Mouse (Mus musculus): ENCODE results near the gene Rab11fip4. TPM values are rescaled to one million over a fixed set of nuclear protein-coding genes. Genes with fewer than 3 reads are reported as not detected.
A peak's percentile ranks its signal among the peaks of the same experiment; 100 is the strongest.

Rab11fip4 gene
- polyA plus RNA-seq, 1 experiment from 2014 or later, result 10.7 TPM

DNA sequence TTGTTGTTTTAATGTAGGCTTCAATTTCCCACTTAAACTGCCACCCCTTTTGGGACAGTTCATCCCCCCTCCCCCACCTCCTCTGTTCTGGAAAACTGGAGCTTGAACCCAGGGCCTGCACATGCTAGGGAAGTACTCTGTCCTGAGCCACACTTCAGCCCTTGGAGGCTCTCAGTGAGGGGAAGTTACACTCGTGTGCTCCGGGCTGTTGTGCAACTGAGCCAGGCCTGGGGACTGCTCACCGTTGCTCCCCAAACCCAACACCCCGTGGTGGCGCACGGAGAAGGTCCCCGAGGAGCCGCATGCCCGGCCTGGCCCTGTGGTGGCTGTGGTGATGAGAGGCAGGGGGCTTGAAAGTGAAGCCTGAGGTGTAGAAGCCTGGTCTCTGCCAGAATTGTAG is 61.2 kb downstream of the Rab11fip4 start:
- H3K27me3 ChIP-seq (ENCODE audit: control insufficient read depth, insufficient read depth, low read length), result no peaks in the 10 kb centered on the region
- peaks cover 19% of the 10 kb centered on the region for H3K4me1 ChIP-seq (ENCODE audit: control insufficient read depth, insufficient read depth, low read length)
- no peaks in the 10 kb centered on the region for H3K9me3 ChIP-seq (ENCODE audit: control insufficient read depth, low read length)
- no peaks in the 10 kb centered on the region for H3K36me3 ChIP-seq (ENCODE audit: control insufficient read depth, insufficient read depth, low read length)
- H3K4me2 ChIP-seq (ENCODE audit: low read depth, severe bottlenecking), result no peak overlapping the region
- DNase-seq (ENCODE audit: low spot score) (no peak), ATAC-seq (ENCODE audit: insufficient number of reproducible peaks, low FRiP score, low TSS enrichment, low read depth) (no peak)
- H3K4me3 ChIP-seq (ENCODE audit: low read depth, low read length), result no peak overlapping the region
- H3K9ac ChIP-seq (ENCODE audit: low read length), result no peak overlapping the region
- H3K27ac ChIP-seq (replicated peaks; ENCODE audit: low read depth, low read length), result no peak overlapping the region
- 78% methylated on average over 9 of the region's 9 CpGs for WGBS

DNA sequence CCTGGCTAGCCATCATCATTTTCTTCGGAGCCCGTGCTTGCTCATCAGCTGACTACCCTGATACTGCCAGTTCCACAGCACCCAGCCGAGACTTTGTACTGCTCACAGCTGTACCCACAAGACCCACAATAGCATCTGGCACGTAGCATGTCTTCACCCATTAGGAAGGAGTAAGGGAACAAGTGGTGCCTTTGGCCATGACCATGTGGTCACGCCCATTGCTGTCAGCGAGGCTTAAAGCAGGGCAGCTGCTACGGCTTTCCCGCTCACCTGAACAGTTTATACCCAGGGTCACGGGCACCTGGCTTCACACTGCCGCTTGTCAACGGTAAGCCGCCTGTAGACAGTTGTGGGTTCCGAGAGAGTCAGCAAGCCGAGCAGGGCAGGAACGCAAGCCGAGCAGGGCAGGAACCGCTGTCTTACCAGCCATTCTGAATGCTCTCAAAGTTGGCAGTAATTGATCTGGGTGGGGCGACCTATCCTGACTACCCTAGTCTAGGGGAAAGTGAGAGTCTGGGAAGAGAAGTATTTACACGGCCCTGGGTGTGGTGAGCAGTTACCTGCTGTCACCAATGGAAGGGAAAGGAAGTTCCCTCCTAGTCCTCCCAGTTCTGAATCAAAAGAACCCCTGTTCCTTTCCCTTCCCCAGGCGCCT is 62.0 kb downstream of the Rab11fip4 start:
- no peaks in the 10 kb centered on the region for H3K36me3 ChIP-seq (ENCODE audit: control insufficient read depth, insufficient read depth, low read length)
- WGBS, result 85% methylated on average over 20 of the region's 20 CpGs
- ATAC-seq (ENCODE audit: insufficient number of reproducible peaks, low FRiP score, low TSS enrichment, low read depth), result no peak

DNA sequence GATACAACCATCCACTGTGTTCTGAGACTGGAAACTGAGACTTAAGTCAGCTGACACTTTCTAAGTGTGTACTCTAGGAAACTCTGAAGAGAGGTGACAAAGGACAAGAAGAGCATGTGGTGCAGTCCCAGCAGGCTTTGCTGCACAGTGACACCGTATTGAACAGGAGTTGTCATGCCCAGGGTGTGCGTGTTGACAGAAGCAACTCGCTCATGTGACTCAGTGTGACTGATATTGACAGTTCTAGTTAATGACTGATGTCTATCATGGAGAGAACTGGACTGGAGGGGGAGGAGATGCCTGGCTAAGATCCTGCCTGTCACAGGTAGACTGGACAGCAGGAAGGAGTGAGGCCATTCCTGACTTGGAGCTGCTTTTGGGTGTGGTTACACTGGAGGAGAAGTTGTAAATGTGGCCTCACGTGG is 63.4 kb downstream of the Rab11fip4 start:
- H3K9ac ChIP-seq (ENCODE audit: low read length), result no peak overlapping the region
- WGBS, result 93% methylated on average over 4 of the region's 4 CpGs
- H3K36me3 ChIP-seq (ENCODE audit: control insufficient read depth, insufficient read depth, low read length), result no peaks in the 10 kb centered on the region
- H3K9me3 ChIP-seq (ENCODE audit: control insufficient read depth, low read length), result no peaks in the 10 kb centered on the region
- no peak overlapping the region for H3K4me2 ChIP-seq (ENCODE audit: low read depth, severe bottlenecking)
- no peak overlapping the region for H3K27ac ChIP-seq (replicated peaks; ENCODE audit: low read depth, low read length)
- no peak for DNase-seq (ENCODE audit: low spot score)
- ATAC-seq (ENCODE audit: insufficient number of reproducible peaks, low FRiP score, low TSS enrichment, low read depth), result no peak
- H3K4me3 ChIP-seq (ENCODE audit: low read depth, low read length), result no peak overlapping the region
- no peaks in the 10 kb centered on the region for H3K27me3 ChIP-seq (ENCODE audit: control insufficient read depth, insufficient read depth, low read length)
- H3K4me1 ChIP-seq (ENCODE audit: control insufficient read depth, insufficient read depth, low read length), result peaks cover 14% of the 10 kb centered on the region

More for the DNA sequence above, 62.0 kb downstream of the Rab11fip4 start:
- H3K4me1 ChIP-seq (ENCODE audit: control insufficient read depth, insufficient read depth, low read length), result peaks cover 19% of the 10 kb centered on the region
- no peak overlapping the region for H3K4me2 ChIP-seq (ENCODE audit: low read depth, severe bottlenecking)
- DNase-seq (ENCODE audit: low spot score), result no peak
- H3K27ac ChIP-seq (replicated peaks; ENCODE audit: low read depth, low read length), result no peak overlapping the region
- H3K27me3 ChIP-seq (ENCODE audit: control insufficient read depth, insufficient read depth, low read length), result no peaks in the 10 kb centered on the region
- H3K9ac ChIP-seq (ENCODE audit: low read length), result no peak overlapping the region
- no peak overlapping the region for H3K4me3 ChIP-seq (ENCODE audit: low read depth, low read length)
- no peaks in the 10 kb centered on the region for H3K9me3 ChIP-seq (ENCODE audit: control insufficient read depth, low read length)

DNA sequence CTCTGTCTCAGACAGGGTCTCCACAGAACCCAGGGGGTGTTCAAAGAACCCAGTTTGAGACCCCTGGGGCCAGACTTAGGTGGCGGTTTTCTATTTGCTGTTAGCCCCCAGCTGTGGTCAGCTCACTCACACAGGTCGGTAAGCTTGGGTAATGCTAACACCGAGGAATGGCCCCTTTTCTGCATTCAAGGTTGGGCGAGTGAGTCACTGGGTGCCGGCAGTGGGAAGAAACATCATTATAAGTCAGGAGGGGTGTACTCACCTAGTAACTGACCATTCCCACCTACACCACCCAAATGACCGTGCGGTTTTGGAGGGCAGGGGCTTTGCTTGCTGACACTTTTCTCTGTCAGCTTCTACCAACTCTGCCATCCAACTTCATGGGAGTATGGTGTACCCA is 64.6 kb downstream of the Rab11fip4 start:
- no peak overlapping the region for H3K27ac ChIP-seq (replicated peaks; ENCODE audit: low read depth, low read length)
- no peaks in the 10 kb centered on the region for H3K27me3 ChIP-seq (ENCODE audit: control insufficient read depth, insufficient read depth, low read length)
- no peaks in the 10 kb centered on the region for H3K9me3 ChIP-seq (ENCODE audit: control insufficient read depth, low read length)
- peaks cover 9% of the 10 kb centered on the region; the same call in 1 of the 2 replicates for H3K4me1 ChIP-seq (ENCODE audit: control insufficient read depth, insufficient read depth, low read length)
- no peak overlapping the region for H3K4me3 ChIP-seq (ENCODE audit: low read depth, low read length)
- no peak overlapping the region for H3K4me2 ChIP-seq (ENCODE audit: low read depth, severe bottlenecking)
- no peak for DNase-seq (ENCODE audit: low spot score)
- H3K9ac ChIP-seq (ENCODE audit: low read length), result no peak overlapping the region
- H3K36me3 ChIP-seq (ENCODE audit: control insufficient read depth, insufficient read depth, low read length), result no peaks in the 10 kb centered on the region
- WGBS, result 83% methylated on average over 7 of the region's 7 CpGs
- ATAC-seq (ENCODE audit: insufficient number of reproducible peaks, low FRiP score, low TSS enrichment, low read depth), result no peak

DNA sequence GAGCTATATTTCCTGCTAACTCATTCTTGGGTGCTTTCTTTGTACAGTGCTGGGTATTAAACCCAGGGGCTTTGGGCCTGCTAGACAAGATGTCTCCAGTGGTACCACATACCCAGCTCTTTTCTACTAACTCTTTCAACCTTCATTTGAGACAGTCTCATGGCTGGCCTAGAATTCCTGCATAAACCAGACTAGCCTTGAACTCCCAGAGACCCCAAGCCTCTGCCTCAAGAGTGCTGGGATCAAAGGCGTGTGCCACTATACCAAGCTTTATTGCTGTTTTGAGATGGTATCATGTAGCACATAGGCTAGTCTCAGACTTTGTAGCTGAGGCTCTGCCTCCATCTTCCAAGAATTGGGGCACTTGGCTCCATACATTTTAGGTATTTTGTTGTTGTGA is 65.5 kb downstream of the Rab11fip4 start:
- DNase-seq (ENCODE audit: low spot score) (no peak), ATAC-seq (ENCODE audit: insufficient number of reproducible peaks, low FRiP score, low TSS enrichment, low read depth) (no peak)
- no peaks in the 10 kb centered on the region for H3K27me3 ChIP-seq (ENCODE audit: control insufficient read depth, insufficient read depth, low read length)
- H3K4me1 ChIP-seq (ENCODE audit: control insufficient read depth, insufficient read depth, low read length), result peaks cover 8% of the 10 kb centered on the region
- 54% methylated on average over 1 of the region's 1 CpGs for WGBS
- H3K4me2 ChIP-seq (ENCODE audit: low read depth, severe bottlenecking), result no peak overlapping the region
- H3K9me3 ChIP-seq (ENCODE audit: control insufficient read depth, low read length), result no peaks in the 10 kb centered on the region
- H3K27ac ChIP-seq (replicated peaks; ENCODE audit: low read depth, low read length), result no peak overlapping the region
- H3K9ac ChIP-seq (ENCODE audit: low read length), result no peak overlapping the region
- no peaks in the 10 kb centered on the region for H3K36me3 ChIP-seq (ENCODE audit: control insufficient read depth, insufficient read depth, low read length)
- no peak overlapping the region for H3K4me3 ChIP-seq (ENCODE audit: low read depth, low read length)

DNA sequence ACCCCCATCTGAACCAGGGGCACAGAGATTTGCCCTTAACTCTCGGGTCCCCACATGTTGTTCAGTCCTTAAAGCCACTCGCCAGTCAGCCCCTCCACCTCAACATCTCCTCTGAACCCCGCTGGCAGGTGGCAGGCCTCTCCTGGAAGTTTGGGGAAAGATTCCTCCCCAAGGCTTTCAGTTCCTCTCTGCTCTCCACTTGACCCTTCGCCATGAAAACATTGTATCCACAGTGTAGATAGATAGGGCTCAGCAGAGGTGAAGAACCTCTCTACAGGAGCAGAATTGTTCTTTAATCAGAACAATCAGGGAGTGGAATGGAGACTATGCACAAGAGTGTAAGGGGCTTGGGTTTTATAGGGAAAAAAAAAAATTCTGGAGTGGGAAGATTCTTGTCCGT is 66.0 kb downstream of the Rab11fip4 start:
- Histone ChIP-seq H3K9me3 (ENCODE audit: control insufficient read depth, low read length) (no peaks in the 10 kb centered on the region), H3K27ac (replicated peaks; ENCODE audit: low read depth, low read length) (no peak overlapping the region), H3K27me3 (ENCODE audit: control insufficient read depth, insufficient read depth, low read length) (no peaks in the 10 kb centered on the region), H3K4me2 (ENCODE audit: low read depth, severe bottlenecking) (no peak overlapping the region), H3K4me3 (ENCODE audit: low read depth, low read length) (no peak overlapping the region), H3K36me3 (ENCODE audit: control insufficient read depth, insufficient read depth, low read length) (no peaks in the 10 kb centered on the region), H3K4me1 (ENCODE audit: control insufficient read depth, insufficient read depth, low read length) (peaks cover 13% of the 10 kb centered on the region), H3K9ac (ENCODE audit: low read length) (no peak overlapping the region)
- no peak for DNase-seq (ENCODE audit: low spot score)
- ATAC-seq (ENCODE audit: insufficient number of reproducible peaks, low FRiP score, low TSS enrichment, low read depth), result no peak
- 82% methylated on average over 5 of the region's 5 CpGs for WGBS

DNA sequence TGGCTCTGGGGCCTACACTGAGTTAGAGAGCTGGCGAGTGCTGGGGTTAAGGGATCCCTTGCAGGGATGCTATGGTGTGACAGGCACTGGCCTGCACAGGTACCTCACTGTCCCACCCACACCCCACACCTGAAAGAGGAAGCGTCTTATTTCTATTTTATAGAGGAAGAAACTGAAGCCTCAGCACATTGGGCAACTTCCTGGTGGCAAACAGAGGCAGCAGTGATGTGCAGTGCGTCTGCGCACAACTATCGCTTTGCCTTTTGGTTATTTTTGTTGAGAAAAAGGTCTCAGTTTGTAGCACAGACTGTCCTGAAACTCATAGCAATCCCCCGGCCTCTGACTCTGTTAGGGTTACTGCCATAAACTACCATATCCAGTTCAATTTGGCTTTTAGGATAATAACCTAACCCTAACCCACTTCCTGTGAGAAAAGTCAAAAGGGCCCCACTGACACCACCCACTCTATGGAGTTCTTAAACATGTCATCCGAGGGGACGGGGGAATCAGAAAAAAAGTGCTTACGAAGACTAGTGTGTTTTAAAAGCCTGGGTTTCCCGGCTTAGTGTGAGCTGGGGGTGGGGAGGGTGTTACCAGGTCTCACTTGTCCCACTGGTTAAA is 67.3 kb downstream of the Rab11fip4 start:
- DNase-seq (ENCODE audit: low spot score) (no peak), ATAC-seq (ENCODE audit: insufficient number of reproducible peaks, low FRiP score, low TSS enrichment, low read depth) (no peak)
- Histone ChIP-seq H3K27ac (replicated peaks; ENCODE audit: low read depth, low read length) (no peak overlapping the region), H3K4me2 (ENCODE audit: low read depth, severe bottlenecking) (no peak overlapping the region), H3K4me1 (ENCODE audit: control insufficient read depth, insufficient read depth, low read length) (peaks cover 17% of the 10 kb centered on the region), H3K9ac (ENCODE audit: low read length) (no peak overlapping the region), H3K36me3 (ENCODE audit: control insufficient read depth, insufficient read depth, low read length) (no peaks in the 10 kb centered on the region), H3K27me3 (ENCODE audit: control insufficient read depth, insufficient read depth, low read length) (no peaks in the 10 kb centered on the region), H3K9me3 (ENCODE audit: control insufficient read depth, low read length) (no peaks in the 10 kb centered on the region), H3K4me3 (ENCODE audit: low read depth, low read length) (no peak overlapping the region)
- 84% methylated on average over 10 of the region's 10 CpGs for WGBS

DNA sequence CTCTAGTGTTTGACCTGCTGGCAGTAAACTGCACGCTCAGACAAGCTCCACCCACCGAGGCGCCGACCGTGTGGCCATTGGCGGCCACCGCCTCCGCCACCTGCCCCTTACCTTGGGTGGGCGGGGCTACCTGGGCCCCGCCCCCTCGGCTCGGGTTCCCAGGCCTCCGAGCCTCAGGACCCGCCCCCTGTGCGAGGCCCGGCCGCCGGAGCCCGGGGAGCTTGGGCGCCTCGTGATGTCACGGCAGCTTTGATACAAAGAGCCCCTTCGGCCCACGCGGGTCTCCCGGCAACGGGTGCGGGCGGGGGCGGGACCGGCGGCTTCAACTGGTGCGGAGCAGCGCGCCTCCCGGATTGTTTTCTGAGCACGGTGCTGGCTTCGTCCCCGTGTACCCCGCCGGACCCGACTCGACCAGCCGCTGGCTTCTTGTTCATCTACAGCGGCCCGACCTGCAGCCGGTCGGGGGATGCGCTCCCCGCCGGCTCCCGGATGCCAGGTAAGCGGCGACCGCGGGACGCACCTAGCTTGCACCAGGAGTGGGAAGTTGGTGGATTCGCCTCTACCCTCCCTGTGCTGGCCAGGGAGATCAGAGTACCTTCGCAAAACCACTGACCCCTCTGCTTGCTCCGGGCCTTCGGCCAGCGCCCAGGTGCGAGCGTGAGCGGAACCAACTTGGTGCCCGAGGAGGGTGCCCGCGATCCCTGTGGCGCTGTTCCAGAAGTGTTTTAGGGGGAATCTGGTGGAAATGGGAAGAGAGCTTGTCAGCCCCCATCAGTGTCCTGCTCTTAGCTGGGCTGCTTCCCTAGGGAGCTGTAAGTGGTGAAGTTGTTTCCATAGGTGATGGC is 69.6 kb downstream of the Rab11fip4 start:
- peak overlapping the region; percentile 93 for H3K4me2 ChIP-seq (ENCODE audit: low read depth, severe bottlenecking)
- WGBS, result under 1% methylated on average over 69 of the region's 69 CpGs
- peak overlapping the region; percentile 69 for H3K4me3 ChIP-seq (ENCODE audit: low read depth, low read length)
- ATAC-seq (ENCODE audit: insufficient number of reproducible peaks, low FRiP score, low TSS enrichment, low read depth) (peak; percentile 82), DNase-seq (ENCODE audit: low spot score) (peak; percentile 92)
- H3K27ac ChIP-seq (replicated peaks; ENCODE audit: low read depth, low read length), result no peak overlapping the region
- H3K27me3 ChIP-seq (ENCODE audit: control insufficient read depth, insufficient read depth, low read length), result no peaks in the 10 kb centered on the region
- H3K4me1 ChIP-seq (ENCODE audit: control insufficient read depth, insufficient read depth, low read length), result peaks cover 17% of the 10 kb centered on the region
- peak overlapping the region; percentile 76 for H3K9ac ChIP-seq (ENCODE audit: low read length)
- no peaks in the 10 kb centered on the region for H3K36me3 ChIP-seq (ENCODE audit: control insufficient read depth, insufficient read depth, low read length)
- no peaks in the 10 kb centered on the region for H3K9me3 ChIP-seq (ENCODE audit: control insufficient read depth, low read length)
